ENCODE assay signal across 12 mouse cellular contexts in genomic region chr8:70359411-70359810, GRCm38 (mm10). TPM values are rescaled to one million over a fixed set of nuclear protein-coding genes. Genes with fewer than 3 reads are reported as not detected.
DNase-seq lines count a peak whose midpoint lies in the region; ATAC-seq lines count a peak whose summit lies in the region.
"Had no signal": no experiment of that assay in that cellular context is flagged by ENCODE, and none has a peak within 500 bp of the region (broad histone marks: within the 10 kb centered on the region; RNA-seq: fewer than 3 reads in every experiment).

No protein-coding gene starts in this region.

- WGBS in heart, embryonic 12.5 days = 30% methylated on average over 3 of the region's 3 CpGs
- WGBS in embryonic facial prominence, embryonic 15.5 days = 36% methylated on average over 3 of the region's 3 CpGs

- H3K27me3 ChIP-seq in heart, embryonic 12.5 days (replicated peaks) = no peaks in the 10 kb centered on the region
- H3K27me3 ChIP-seq in embryonic facial prominence, embryonic 15.5 days = peaks cover 4% of the 10 kb centered on the region; the same call in 1 of the 2 replicates

- DNase-seq in heart, postnatal 4 days = peak; percentile 77
- peak; percentile 37 for DNase-seq in retina, postnatal 1 day
- no peak for DNase-seq in retina, embryonic 14.5 days (ENCODE audit: low spot score)
- peak; percentile 84 for DNase-seq in skeletal muscle tissue, adult 2 months (ENCODE audit: low read depth, low spot score)
- DNase-seq in B cell, adult 2 months = no peak
- DNase-seq: spleen, adult 18-20 months; thymus, postnatal 36 days had no signal

- H3K4me1 ChIP-seq in heart, embryonic 12.5 days (replicated peaks) = peaks cover 7% of the 10 kb centered on the region
- peaks cover 5% of the 10 kb centered on the region; the same call in 1 of the 2 replicates for H3K4me1 ChIP-seq in embryonic facial prominence, embryonic 15.5 days
- H3K4me1 ChIP-seq: neural tube, embryonic 13.5 days had no signal

- H3K4me3 ChIP-seq in heart, embryonic 12.5 days = no peak overlapping the region
- no peak overlapping the region for H3K4me3 ChIP-seq in embryonic facial prominence, embryonic 15.5 days (replicated peaks)
- H3K4me3 ChIP-seq: limb, embryonic 12.5 days; neural tube, embryonic 13.5 days had no signal

- H3K9me3 ChIP-seq in heart, embryonic 12.5 days (replicated peaks) = 0 out of 2 replicates have a peak, but pooled peaks cover 2% of the 10 kb centered on the region
- no peaks in the 10 kb centered on the region for H3K9me3 ChIP-seq in embryonic facial prominence, embryonic 15.5 days (replicated peaks)
- H3K9me3 ChIP-seq: limb, embryonic 12.5 days; neural tube, embryonic 13.5 days had no signal

- H3K27ac ChIP-seq in heart, embryonic 12.5 days (ENCODE audit: poor library complexity, severe bottlenecking) = no peak overlapping the region
- H3K27ac ChIP-seq in embryonic facial prominence, embryonic 15.5 days (replicated peaks) = no peak overlapping the region
- H3K27ac ChIP-seq: limb, embryonic 12.5 days; neural tube, embryonic 13.5 days had no signal

- no peak for ATAC-seq in heart, embryonic 12.5 days (ENCODE audit: insufficient number of reproducible peaks, low FRiP score)
- 0 out of 2 replicates have a peak, but pooled peaks have one; percentile 36 for ATAC-seq in embryonic facial prominence, embryonic 15.5 days (ENCODE audit: insufficient number of reproducible peaks, low FRiP score, low TSS enrichment, low read depth)
- ATAC-seq: hindbrain, embryonic 16.5 days had no signal

- H3K36me3 ChIP-seq in heart, embryonic 12.5 days = no peaks in the 10 kb centered on the region
- H3K36me3 ChIP-seq in embryonic facial prominence, embryonic 15.5 days = no peaks in the 10 kb centered on the region
- H3K36me3 ChIP-seq: limb, embryonic 12.5 days; neural tube, embryonic 13.5 days had no signal

- H3K9ac ChIP-seq in heart, embryonic 12.5 days = no peak overlapping the region
- H3K9ac ChIP-seq in embryonic facial prominence, embryonic 15.5 days = no peak overlapping the region
- H3K9ac ChIP-seq: limb, embryonic 12.5 days; neural tube, embryonic 13.5 days had no signal

- no peak overlapping the region for H3K4me2 ChIP-seq in heart, embryonic 12.5 days
- H3K4me2 ChIP-seq in embryonic facial prominence, embryonic 15.5 days (replicated peaks) = no peak overlapping the region
- H3K4me2 ChIP-seq: limb, embryonic 12.5 days; neural tube, embryonic 13.5 days had no signal

RNA-seq across cellular contexts. Expression of gene Upf1, which starts 6.3 kb away (rescaled TPM):
- 10 to 100 TPM; 44.1 to 45.9 TPM for total RNA-seq in heart, postnatal 4 days (2021)
- polyA plus RNA-seq in heart, embryonic 12.5 days (2016; fragmentation: Nextera tagmentation; extraction: Ambion mirVana) = 24.5 and 25.5 TPM in 2 replicates
- polyA plus RNA-seq in embryonic facial prominence, embryonic 15.5 days (2015; fragmentation: Nextera tagmentation; extraction: Ambion mirVana) = 18.6 and 21.2 TPM in 2 replicates

RNA-seq across cellular contexts. Expression of gene Comp, which starts 13.9 kb away (rescaled TPM):
- total RNA-seq in heart, postnatal 4 days (2021) = 1 to 10 TPM; 2.5 to 2.6 TPM
- 2.7 and 3.6 TPM in 2 replicates for polyA plus RNA-seq in heart, embryonic 12.5 days (2016; fragmentation: Nextera tagmentation; extraction: Ambion mirVana)
- polyA plus RNA-seq in embryonic facial prominence, embryonic 15.5 days (2015; fragmentation: Nextera tagmentation; extraction: Ambion mirVana) = 5.1 and 7.3 TPM in 2 replicates

RNA-seq across cellular contexts. Expression of gene Gdf1, which starts 29.8 kb away (rescaled TPM):
- total RNA-seq in heart, postnatal 4 days (2021) = under 1 TPM in 1 of 2 experiments, not detected in 1; 0.60 TPM
- 2.1 TPM in 2 replicates for polyA plus RNA-seq in heart, embryonic 12.5 days (2016; fragmentation: Nextera tagmentation; extraction: Ambion mirVana)
- polyA plus RNA-seq in embryonic facial prominence, embryonic 15.5 days (2015; fragmentation: Nextera tagmentation; extraction: Ambion mirVana) = 1.7 and 2.6 TPM in 2 replicates

RNA-seq across cellular contexts. Expression of gene Cers1, which starts 43.8 kb away (rescaled TPM):
- under 1 TPM; 0.43 to 0.56 TPM for total RNA-seq in heart, postnatal 4 days (2021)
- 2.1 and 2.5 TPM in 2 replicates for polyA plus RNA-seq in heart, embryonic 12.5 days (2016; fragmentation: Nextera tagmentation; extraction: Ambion mirVana)
- polyA plus RNA-seq in embryonic facial prominence, embryonic 15.5 days (2015; fragmentation: Nextera tagmentation; extraction: Ambion mirVana) = 8.9 and 9.3 TPM in 2 replicates

RNA-seq across cellular contexts. Expression of gene Cope, which starts 57.1 kb away (rescaled TPM):
- total RNA-seq in heart, postnatal 4 days (2021) = 100 to 1,000 TPM; 176 to 179 TPM
- 251 and 272 TPM in 2 replicates for polyA plus RNA-seq in heart, embryonic 12.5 days (2016; fragmentation: Nextera tagmentation; extraction: Ambion mirVana)
- 377 and 397 TPM in 2 replicates for polyA plus RNA-seq in embryonic facial prominence, embryonic 15.5 days (2015; fragmentation: Nextera tagmentation; extraction: Ambion mirVana)

Comparison
In these comparisons a context has a peak if more than half of its experiments do, and no peak if none do; other contexts are left out.
1. DNase-seq: peak in heart, postnatal 4 days (single experiment), retina, postnatal 1 day (single experiment) and skeletal muscle tissue, adult 2 months (single experiment); none in retina, embryonic 14.5 days (single experiment) and B cell, adult 2 months (0 of 2).